Mouse (Mus musculus): ENCODE measurements at regions not wholly inside any gene's neighbourhood (a gene's known extent, or its start where the extent isn't known, plus 50 kb on each side); places are given as distances from the start of the nearest gene placed in this dataset.

DNA sequence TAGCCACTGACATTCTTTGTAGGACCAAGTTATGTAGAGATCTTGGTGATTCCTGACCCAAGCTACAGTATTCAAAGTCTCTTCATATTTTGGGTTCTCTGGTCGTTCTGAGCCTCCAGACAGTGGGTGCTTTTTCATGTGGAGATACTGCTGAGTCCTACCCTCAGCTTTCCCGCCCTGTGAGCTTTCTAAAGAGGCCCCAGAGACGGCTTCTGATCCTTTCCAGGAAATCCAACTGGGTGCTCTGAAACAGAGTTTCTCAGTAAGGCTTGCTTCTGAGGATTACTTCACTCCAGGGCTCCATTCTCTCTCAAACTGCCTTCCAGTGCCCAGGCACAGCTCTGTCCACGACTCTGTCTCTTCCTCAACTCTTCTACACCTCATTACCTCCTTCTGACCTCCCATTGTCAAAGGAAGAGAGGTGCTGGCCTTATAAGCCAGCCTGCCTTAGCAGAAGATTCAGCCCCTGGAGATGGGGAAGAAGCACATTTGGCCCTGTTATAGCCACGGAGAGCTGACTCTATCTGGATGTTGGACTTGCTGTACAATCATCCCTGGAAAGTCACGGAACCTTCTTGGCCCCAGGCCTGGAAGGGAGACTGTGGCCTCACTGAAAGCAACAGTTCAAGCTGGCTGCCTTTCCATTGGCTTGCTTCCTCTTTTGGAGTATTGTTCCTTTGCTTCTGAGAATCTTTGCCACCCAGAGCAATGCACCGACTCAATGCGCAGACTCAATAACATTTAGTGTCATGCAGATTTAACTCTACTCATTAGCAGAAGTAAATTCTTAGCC lies 1306.9 kb upstream of the A1bg start:
- no peaks in the 10 kb centered on the region for H3K36me3 ChIP-seq (ENCODE audit: control insufficient read depth, insufficient read depth, low read length)
- H3K9ac ChIP-seq (replicated peaks; ENCODE audit: low read depth, low read length), result no peak overlapping the region
- H3K9me3 ChIP-seq (ENCODE audit: control insufficient read depth, low read depth, low read length), result no peaks in the 10 kb centered on the region
- WGBS, result 81% methylated on average over 8 of the region's 8 CpGs
- no peaks in the 10 kb centered on the region for H3K4me1 ChIP-seq (ENCODE audit: control insufficient read depth, insufficient read depth, low read length)
- H3K27ac ChIP-seq (ENCODE audit: low read length), result no peak overlapping the region
- H3K4me3 ChIP-seq (ENCODE audit: low read depth, low read length), result no peak overlapping the region
- ATAC-seq (ENCODE audit: insufficient number of reproducible peaks, insufficient read depth, low FRiP score, low read depth), result no peak
- no peaks in the 10 kb centered on the region for H3K27me3 ChIP-seq (ENCODE audit: control insufficient read depth, insufficient read depth, low read length)
- H3K4me2 ChIP-seq (replicated peaks; ENCODE audit: low read depth, low read length), result no peak overlapping the region

- Histone ChIP-seq H3K4me3 (ENCODE audit: low read depth, low read length) (no peak overlapping the region), H3K4me1 (ENCODE audit: control insufficient read depth, insufficient read depth, low read length) (no peaks in the 10 kb centered on the region), H3K9ac (replicated peaks; ENCODE audit: low read depth, low read length) (no peak overlapping the region), H3K27ac (ENCODE audit: low read length) (no peak overlapping the region), H3K27me3 (ENCODE audit: control insufficient read depth, insufficient read depth, low read length) (no peaks in the 10 kb centered on the region), H3K36me3 (ENCODE audit: control insufficient read depth, insufficient read depth, low read length) (no peaks in the 10 kb centered on the region), H3K4me2 (replicated peaks; ENCODE audit: low read depth, low read length) (no peak overlapping the region), H3K9me3 (ENCODE audit: control insufficient read depth, low read depth, low read length) (no peaks in the 10 kb centered on the region)
- 86% methylated on average over 3 of the region's 3 CpGs for WGBS
- no peak for ATAC-seq (ENCODE audit: insufficient number of reproducible peaks, insufficient read depth, low FRiP score, low read depth)
These were observed 1306.2 kb upstream of the A1bg start for GRCm38 (mm10) chr15:62229023-62229422.

DNA sequence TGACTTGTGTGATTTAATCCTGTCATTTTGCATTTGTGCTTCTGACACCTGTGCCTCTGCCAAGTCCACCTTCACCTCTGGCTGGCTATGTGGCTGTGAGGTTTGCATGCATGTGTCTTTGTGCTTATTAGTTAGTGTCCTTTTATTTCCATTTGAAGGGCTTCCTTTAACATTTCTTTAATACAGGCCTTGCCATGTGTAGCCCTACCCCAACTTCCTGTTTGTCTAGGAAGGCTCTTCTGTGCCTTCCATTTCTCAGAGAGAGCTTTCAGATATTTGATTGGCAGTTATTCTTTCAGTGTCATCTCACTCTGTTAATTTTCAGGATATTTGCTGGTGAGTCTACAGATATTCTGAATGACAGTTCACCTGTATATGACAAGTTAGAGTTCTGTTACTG lies 1302.0 kb upstream of the A1bg start:
- Histone ChIP-seq H3K27me3 (ENCODE audit: control insufficient read depth, insufficient read depth, low read length) (no peaks in the 10 kb centered on the region), H3K4me2 (replicated peaks; ENCODE audit: low read depth, low read length) (no peak overlapping the region), H3K9ac (replicated peaks; ENCODE audit: low read depth, low read length) (no peak overlapping the region), H3K9me3 (ENCODE audit: control insufficient read depth, low read depth, low read length) (no peaks in the 10 kb centered on the region), H3K27ac (ENCODE audit: low read length) (no peak overlapping the region), H3K4me3 (ENCODE audit: low read depth, low read length) (no peak overlapping the region), H3K4me1 (ENCODE audit: control insufficient read depth, insufficient read depth, low read length) (no peaks in the 10 kb centered on the region), H3K36me3 (ENCODE audit: control insufficient read depth, insufficient read depth, low read length) (no peaks in the 10 kb centered on the region)
- ATAC-seq (ENCODE audit: insufficient number of reproducible peaks, insufficient read depth, low FRiP score, low read depth), result no peak

GRCm38 (mm10) chr15:62224191-62224590 lies 1301.4 kb upstream of the A1bg start:
- no peak for ATAC-seq (ENCODE audit: insufficient number of reproducible peaks, insufficient read depth, low FRiP score, low read depth)
- H3K36me3 ChIP-seq (ENCODE audit: control insufficient read depth, insufficient read depth, low read length), result no peaks in the 10 kb centered on the region

GRCm38 (mm10) chr15:62223156-62223840 lies 1300.5 kb upstream of the A1bg start:
- ATAC-seq (ENCODE audit: insufficient number of reproducible peaks, insufficient read depth, low FRiP score, low read depth), result no peak
- H3K27ac ChIP-seq (ENCODE audit: low read length), result no peak overlapping the region
- H3K4me2 ChIP-seq (replicated peaks; ENCODE audit: low read depth, low read length), result no peak overlapping the region
- no peak overlapping the region for H3K9ac ChIP-seq (replicated peaks; ENCODE audit: low read depth, low read length)
- no peaks in the 10 kb centered on the region for H3K9me3 ChIP-seq (ENCODE audit: control insufficient read depth, low read depth, low read length)
- no peaks in the 10 kb centered on the region for H3K4me1 ChIP-seq (ENCODE audit: control insufficient read depth, insufficient read depth, low read length)
- no peak overlapping the region for H3K4me3 ChIP-seq (ENCODE audit: low read depth, low read length)
- no peaks in the 10 kb centered on the region for H3K36me3 ChIP-seq (ENCODE audit: control insufficient read depth, insufficient read depth, low read length)
- 74% methylated on average over 6 of the region's 6 CpGs for WGBS
- no peaks in the 10 kb centered on the region for H3K27me3 ChIP-seq (ENCODE audit: control insufficient read depth, insufficient read depth, low read length)

More at GRCm38 (mm10) chr15:62224191-62224590, 1301.4 kb upstream of the A1bg start:
- no peak overlapping the region for H3K9ac ChIP-seq (replicated peaks; ENCODE audit: low read depth, low read length)
- H3K27ac ChIP-seq (ENCODE audit: low read length), result no peak overlapping the region
- H3K27me3 ChIP-seq (ENCODE audit: control insufficient read depth, insufficient read depth, low read length), result no peaks in the 10 kb centered on the region
- H3K9me3 ChIP-seq (ENCODE audit: control insufficient read depth, low read depth, low read length), result no peaks in the 10 kb centered on the region
- H3K4me1 ChIP-seq (ENCODE audit: control insufficient read depth, insufficient read depth, low read length), result no peaks in the 10 kb centered on the region
- WGBS, result 96% methylated on average over 3 of the region's 3 CpGs
- no peak overlapping the region for H3K4me2 ChIP-seq (replicated peaks; ENCODE audit: low read depth, low read length)
- no peak overlapping the region for H3K4me3 ChIP-seq (ENCODE audit: low read depth, low read length)

GRCm38 (mm10) chr15:62222731-62223130 lies 1299.9 kb upstream of the A1bg start:
- no peaks in the 10 kb centered on the region for H3K4me1 ChIP-seq (ENCODE audit: control insufficient read depth, insufficient read depth, low read length)
- H3K4me2 ChIP-seq (replicated peaks; ENCODE audit: low read depth, low read length), result no peak overlapping the region
- no peak overlapping the region for H3K27ac ChIP-seq (ENCODE audit: low read length)
- H3K9me3 ChIP-seq (ENCODE audit: control insufficient read depth, low read depth, low read length), result no peaks in the 10 kb centered on the region
- H3K27me3 ChIP-seq (ENCODE audit: control insufficient read depth, insufficient read depth, low read length), result no peaks in the 10 kb centered on the region
- no peaks in the 10 kb centered on the region for H3K36me3 ChIP-seq (ENCODE audit: control insufficient read depth, insufficient read depth, low read length)
- no peak for ATAC-seq (ENCODE audit: insufficient number of reproducible peaks, insufficient read depth, low FRiP score, low read depth)
- no peak overlapping the region for H3K9ac ChIP-seq (replicated peaks; ENCODE audit: low read depth, low read length)
- H3K4me3 ChIP-seq (ENCODE audit: low read depth, low read length), result no peak overlapping the region
- WGBS, result 81% methylated on average over 5 of the region's 5 CpGs

DNA sequence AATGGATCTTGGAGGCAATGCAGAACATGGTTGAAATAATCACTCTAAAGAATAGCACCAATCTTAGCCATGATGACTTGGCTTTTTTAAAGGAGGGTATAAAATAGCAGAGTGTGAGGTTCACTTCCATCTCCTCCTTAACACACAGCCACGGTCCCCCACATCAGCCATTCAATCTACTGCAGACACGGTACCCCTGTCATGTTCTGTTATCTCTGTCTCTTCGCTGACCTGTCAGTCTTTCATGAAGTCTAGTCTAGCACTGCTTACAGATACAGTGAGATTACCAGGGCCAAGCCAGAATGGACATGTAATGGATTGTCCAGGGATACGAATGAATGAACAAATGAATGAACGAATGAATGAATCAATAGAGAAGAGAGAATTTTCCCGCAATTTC lies 1299.4 kb upstream of the A1bg start:
- H3K4me1 ChIP-seq (ENCODE audit: control insufficient read depth, insufficient read depth, low read length), result no peaks in the 10 kb centered on the region
- no peak for ATAC-seq (ENCODE audit: insufficient number of reproducible peaks, insufficient read depth, low FRiP score, low read depth)
- WGBS, result 89% methylated on average over 6 of the region's 6 CpGs
- no peak overlapping the region for H3K9ac ChIP-seq (replicated peaks; ENCODE audit: low read depth, low read length)
- H3K27ac ChIP-seq (ENCODE audit: low read length), result no peak overlapping the region
- no peak overlapping the region for H3K4me2 ChIP-seq (replicated peaks; ENCODE audit: low read depth, low read length)
- H3K4me3 ChIP-seq (ENCODE audit: low read depth, low read length), result no peak overlapping the region
- H3K9me3 ChIP-seq (ENCODE audit: control insufficient read depth, low read depth, low read length), result no peaks in the 10 kb centered on the region
- H3K27me3 ChIP-seq (ENCODE audit: control insufficient read depth, insufficient read depth, low read length), result no peaks in the 10 kb centered on the region
- no peaks in the 10 kb centered on the region for H3K36me3 ChIP-seq (ENCODE audit: control insufficient read depth, insufficient read depth, low read length)

GRCm38 (mm10) chr15:62221024-62221819 lies 1298.4 kb upstream of the A1bg start:
- 83% methylated on average over 8 of the region's 8 CpGs for WGBS
- ATAC-seq (ENCODE audit: insufficient number of reproducible peaks, insufficient read depth, low FRiP score, low read depth), result peak; percentile 61; the same call in 1 of the 2 replicates
- Histone ChIP-seq H3K9me3 (ENCODE audit: control insufficient read depth, low read depth, low read length) (no peaks in the 10 kb centered on the region), H3K27ac (ENCODE audit: low read length) (no peak overlapping the region), H3K27me3 (ENCODE audit: control insufficient read depth, insufficient read depth, low read length) (no peaks in the 10 kb centered on the region), H3K4me2 (replicated peaks; ENCODE audit: low read depth, low read length) (no peak overlapping the region), H3K36me3 (ENCODE audit: control insufficient read depth, insufficient read depth, low read length) (no peaks in the 10 kb centered on the region), H3K4me3 (ENCODE audit: low read depth, low read length) (no peak overlapping the region), H3K4me1 (ENCODE audit: control insufficient read depth, insufficient read depth, low read length) (no peaks in the 10 kb centered on the region), H3K9ac (replicated peaks; ENCODE audit: low read depth, low read length) (no peak overlapping the region)
